Mouse (Mus musculus) midbrain, embryonic 11.5 days (tissue): ENCODE results near the gene Kcnk1. TPM values are rescaled to one million over a fixed set of nuclear protein-coding genes. Genes with fewer than 3 reads are reported as not detected.

Experiments
- polyA plus RNA-seq: library from polyadenylated mRNA; unstranded; fragments of >200 nt; fragmentation: Nextera tagmentation; extraction: Ambion mirVana; gene quantifications from 2 replicates; pipeline ENCODE4 v1.2.1, GENCODE M21; 2014

The Kcnk1 gene
- polyA plus RNA-seq, 1 experiment from 2014 or later = 3.8 TPM

Other genes with a start within 250 kb of the Kcnk1 start
- gene Pcnx2, start 96.9 kb upstream of the Kcnk1 start, polyA plus RNA-seq = 0.40 and 0.74 TPM in 2 replicates
- 0.03 and 0.11 TPM in 2 replicates for gene Map3k21, start 84.7 kb upstream of the Kcnk1 start, polyA plus RNA-seq